Mouse (Mus musculus): Measurements from ENCODE around the gene Crcp.

Crcp gene

DNA sequence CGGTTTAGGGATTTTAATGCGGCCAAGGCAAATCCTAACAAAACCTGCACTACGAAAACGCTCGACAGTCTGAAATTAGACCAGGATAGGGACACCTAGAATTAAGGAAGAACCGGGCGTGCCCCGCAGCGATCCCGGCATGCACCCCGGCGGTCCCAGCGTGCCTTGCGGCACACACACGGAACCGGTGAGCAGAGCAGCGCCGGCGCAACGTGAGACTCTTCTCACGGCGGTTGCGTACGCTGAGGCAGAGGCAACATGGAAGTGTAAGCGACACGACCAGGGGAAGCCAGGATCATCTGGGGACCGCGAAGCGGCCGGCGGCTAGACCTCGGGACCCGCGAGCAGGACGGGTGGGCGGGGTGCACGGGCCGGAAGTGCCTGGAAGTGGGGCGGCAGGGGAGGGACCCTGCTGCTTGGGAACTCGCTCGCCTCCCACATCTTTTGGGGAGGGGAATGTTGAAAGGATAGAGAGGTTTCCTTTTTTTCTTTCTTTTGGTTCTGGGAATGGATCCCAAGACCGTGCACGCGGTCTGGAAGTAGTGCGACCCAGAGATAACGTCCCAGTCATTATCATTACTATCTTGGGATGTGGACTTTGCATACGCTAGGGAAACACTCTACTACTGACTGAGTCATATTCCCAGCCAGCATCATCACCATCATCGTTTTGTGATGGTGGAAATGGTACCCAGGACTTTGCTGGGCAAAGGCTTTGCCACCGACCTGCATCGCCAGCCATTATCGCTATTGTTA lies at the start of gene Crcp, which contains the start of gene Asl:
Gene Crcp (plus strand): TSS at position 149 of the 756 bp plus-strand sequence.
Gene Asl (minus strand): TSS at position 106 of the 756 bp plus-strand sequence.
- DNase-seq (ENCODE audit: low spot score in 2 of 2) = peak; percentile 78 to 82

DNA sequence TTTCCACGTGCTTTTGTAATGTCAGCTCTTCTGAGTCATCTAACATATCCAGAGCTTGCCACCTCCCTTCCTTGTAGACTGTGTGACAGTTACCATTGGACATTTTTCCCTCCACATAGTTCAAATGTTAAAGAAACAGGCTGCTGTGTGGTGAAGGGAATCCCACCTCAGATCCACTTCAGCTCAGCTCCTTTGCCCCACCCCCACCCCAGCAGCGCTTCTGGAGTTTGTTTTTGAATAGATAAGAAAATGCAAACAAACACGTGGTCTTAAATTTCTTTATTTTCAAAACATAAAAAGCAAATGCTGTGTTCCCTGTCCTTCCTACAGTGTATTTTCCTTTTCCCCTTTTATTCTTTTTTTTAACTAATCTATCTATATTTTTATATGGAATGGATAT lies 48.9 kb upstream of the Crcp start:
- DNase-seq (ENCODE audit: low spot score in 2 of 2) = no peak

DNA sequence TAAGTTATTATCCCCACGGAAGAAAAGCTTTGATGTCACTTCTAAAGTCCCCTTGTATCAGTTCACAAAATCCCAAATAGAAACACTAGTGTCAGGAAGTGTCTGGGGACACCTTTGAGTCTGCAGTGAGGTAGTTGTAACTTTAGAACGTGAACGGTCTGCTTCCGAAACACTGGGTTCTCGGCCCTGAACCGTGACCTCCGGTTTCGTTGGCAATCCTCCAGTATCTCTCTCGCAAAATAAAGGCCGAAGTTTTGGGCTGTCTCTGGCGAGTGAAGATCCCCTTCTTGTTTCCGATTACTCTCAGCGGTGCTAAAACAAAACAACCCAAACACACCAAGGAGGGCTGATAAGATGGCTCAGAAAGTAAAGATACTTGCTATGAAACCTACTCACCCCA lies 39.7 kb upstream of the Crcp start:
- no peak for DNase-seq (ENCODE audit: low spot score in 2 of 2)

DNA sequence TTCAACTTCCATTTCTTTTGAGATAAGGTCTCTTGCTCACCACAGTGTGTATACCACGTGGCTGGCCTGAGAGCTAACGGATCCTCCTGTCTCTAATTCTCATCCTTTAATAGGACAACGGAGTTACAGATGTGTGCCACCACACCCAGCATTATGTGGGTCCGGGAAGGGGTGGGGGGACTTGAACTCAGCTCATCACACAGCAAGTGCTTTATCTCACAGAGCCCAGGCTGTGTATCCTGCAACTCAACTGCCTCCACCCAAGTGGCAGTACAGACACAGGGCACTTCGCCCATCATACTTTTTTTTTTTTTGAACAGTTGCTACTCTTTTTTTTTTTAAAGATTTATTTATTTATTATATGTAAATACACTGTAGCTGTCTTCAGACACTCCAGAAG lies 37.2 kb upstream of the Crcp start:
- DNase-seq (ENCODE audit: low spot score in 2 of 2) = no peak

DNA sequence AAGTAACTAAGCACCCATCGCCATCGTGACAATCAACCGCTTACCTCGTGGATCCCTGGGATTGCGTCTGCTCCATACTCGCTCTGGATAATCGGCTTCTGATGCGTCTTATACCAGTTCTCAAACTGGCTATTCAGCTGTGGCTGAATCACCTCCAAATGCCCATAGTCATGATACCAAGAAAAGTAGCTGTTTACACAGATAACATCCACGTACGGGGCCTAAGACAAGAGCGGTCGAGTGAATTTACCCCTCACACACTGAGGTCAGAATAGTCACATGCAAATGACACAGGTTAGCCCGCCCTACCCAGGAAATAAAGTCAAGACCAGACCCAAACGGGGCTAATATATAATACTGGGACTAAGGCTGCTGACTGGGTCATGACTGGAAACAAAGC lies 35.7 kb upstream of the Crcp start:
- DNase-seq (ENCODE audit: low spot score in 2 of 2) = no peak

DNA sequence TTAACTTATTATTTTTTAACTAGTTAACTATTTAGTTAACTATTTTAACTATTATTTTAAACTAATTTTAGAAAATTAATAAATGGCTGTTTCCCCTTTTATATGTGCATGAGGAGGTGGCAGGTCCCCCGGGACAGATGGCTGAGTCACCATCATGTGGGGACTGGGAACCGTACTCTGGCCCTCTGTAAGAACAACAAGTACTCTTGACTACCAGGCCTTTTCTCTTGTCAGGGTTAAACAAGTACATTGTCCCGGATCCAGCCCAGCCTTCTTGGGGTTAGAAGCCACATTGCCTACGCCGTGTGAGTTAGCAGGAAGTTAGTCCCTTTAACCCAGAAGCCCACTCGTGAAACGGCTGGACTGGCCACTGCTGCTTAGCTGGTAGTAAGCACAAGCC lies 34.1 kb upstream of the Crcp start:
- no peak for DNase-seq (ENCODE audit: low spot score in 2 of 2)

DNA sequence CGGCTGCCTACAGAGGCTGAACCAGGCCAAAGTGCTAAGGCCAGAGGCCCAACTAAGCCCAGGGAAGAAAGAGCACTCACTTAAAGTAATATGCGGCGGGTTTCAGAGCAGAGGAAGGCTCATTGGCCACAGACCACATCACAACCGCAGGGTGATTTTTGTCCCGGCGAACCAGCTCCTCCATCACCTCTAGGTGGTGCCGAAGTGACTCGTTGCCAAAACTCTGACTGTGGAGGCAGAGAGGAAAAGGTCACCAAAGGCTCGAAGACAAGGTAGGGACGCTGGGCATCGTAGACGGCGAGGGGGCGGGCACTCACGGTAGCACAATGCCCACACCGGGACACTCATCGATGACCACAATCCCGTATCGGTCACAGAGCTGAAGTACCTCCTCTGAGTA lies 31.4 kb upstream of the Crcp start:
- no peak for DNase-seq (ENCODE audit: low spot score in 2 of 2)

DNA sequence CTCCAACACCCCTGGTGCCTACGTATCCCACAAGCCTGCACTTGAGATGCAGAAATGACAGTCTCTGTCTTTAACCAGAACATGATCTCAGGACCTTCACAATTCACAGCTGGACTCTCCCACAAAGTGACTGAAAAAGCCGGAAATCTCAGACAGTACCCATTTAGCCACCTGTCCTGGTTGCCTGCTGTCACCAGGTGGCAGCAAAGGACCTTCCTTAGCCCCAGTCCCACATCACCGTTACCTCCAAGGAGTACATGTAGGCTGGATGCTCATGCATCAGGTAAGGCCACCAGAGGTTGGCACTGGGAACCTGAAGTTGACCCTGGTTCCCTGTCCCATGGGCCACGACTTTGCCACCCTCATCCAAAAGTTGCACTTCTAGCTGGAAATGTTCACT lies 30.0 kb upstream of the Crcp start:
- DNase-seq (ENCODE audit: low spot score in 2 of 2) = peak; percentile 28 to 30

DNA sequence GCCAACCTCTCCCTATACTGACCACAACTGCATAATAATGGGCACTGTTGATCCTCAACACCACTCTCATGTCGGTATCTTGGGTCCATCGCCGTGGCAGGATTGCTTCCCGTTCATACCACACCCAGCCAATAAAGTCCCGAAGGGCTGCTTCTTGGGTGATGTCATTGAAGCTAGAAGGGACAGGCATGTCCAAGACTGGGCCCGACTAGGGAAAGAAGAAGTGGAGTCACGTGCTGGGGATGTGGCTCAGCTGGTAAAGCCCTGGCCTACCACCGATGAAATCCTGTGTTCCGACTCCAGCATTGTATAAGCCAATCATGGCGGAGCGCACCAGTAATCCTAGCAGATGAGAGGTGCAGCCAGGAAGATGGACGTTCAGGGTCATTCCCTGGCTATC lies 28.4 kb upstream of the Crcp start:
- DNase-seq (ENCODE audit: low spot score in 2 of 2) = no peak

DNA sequence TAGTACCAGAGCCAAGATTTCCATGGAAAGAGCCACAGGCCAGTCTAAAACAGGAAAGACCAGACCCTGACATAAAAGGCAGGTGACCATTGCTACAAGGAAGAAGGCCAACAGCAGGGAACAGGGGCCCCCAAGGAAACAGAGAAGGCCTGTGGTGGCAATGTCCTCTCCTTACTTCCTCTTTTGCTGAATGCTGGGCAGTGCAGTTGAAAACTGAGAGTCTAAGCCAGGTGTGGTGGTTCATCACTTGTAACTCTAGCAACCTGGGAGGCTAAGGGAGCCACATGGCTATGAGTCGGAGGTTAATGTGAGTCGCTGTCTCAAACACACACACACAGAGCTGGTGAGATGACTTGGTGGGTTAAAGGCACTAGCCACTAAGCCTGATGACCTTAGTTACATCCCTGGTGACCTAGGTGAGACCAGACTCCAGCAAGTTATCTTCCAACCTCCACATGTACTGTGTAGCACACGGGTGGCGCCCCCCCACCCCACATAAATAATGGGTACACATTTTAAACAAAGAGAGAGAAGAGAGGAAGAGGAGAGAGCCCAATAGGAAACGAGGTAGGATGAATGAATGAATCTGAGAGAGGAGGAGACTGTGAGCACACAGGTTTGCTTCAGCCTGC lies 27.6 kb upstream of the Crcp start:
- DNase-seq (ENCODE audit: low spot score in 2 of 2) = no peak

DNA sequence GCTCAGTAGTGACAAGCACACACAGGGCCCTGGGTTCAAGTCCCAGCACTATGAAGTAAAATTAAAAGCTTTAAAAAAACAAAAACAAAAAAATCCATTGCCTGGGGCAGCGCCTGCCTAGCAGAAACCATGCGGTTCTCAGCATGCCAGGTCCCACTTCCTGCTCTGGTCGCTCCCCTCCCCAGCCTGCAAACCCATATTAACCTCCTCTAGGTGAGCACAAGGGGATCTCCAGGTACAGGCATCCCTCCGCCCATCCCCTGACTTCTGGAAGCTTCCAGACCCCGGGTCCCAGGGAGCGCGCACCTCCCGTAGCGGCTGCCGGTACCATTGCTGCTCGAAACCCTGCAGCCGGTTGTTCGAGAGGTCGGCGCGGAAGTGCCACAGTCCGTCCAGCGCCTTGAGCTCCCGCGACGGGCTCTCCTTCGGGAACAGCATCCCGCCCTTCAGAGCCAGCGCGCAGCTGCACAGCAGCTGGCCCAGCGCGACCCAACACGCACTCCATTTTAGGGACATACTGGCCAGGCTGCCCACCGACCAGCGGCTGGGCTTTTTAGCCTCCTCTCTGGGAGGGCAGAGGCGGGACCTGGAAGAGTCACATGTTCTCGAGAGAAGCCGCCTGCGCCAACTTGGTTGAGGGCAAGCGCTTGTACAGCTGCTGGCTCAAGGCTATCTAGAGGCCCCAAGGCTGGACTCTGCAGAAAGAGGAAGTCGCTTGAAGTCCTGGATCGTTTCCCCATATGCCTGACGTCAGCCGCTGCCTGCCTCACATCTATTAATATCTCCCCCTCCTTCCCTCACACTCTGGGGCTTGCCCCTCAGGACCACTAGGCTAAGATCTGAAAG lies 26.6 kb upstream of the Crcp start, which contains the start of gene Gusb:
Gene Gusb (minus strand): TSS at position 749 of the 846 bp plus-strand sequence.
- peak; percentile 31 to 59 for DNase-seq (ENCODE audit: low spot score in 2 of 2)

DNA sequence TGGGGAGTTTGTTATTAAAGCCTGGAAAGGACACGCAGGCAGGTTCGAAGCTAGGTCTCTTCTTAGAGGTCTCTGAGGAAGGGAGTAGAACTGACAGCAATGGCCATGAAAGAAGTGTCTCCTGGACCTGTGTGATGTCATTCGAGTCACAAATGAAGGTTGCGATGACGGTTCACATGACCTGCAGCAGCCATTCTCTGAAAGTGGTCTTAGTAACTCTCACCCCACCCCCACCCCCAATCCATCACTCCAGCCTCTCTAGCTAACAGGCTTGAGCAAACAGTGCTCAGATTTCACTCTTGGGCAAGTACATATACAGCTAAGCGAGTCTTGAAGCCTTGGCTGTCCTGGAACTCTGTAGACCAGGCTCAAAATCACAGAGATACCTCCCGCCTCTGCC lies 25.9 kb upstream of the Crcp start:
- no peak for DNase-seq (ENCODE audit: low spot score in 2 of 2)

DNA sequence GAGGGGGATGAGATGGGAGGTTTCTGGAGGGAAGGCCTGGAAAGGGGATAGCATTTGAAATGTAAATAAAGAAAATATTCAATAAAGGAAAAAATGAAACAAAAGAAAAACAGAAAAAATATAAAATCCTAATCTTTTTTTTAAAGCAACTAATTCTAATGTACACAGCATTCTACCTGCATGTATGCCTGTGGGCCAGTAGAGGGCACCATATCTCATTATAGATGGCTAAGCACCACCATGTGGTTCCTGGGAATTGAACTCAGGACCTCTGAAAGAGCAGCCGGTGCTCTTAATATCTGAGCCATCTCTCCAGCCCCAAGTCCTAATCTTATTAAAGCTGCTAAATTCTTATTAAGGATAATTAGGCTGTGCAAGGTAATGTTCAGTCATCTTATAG lies 21.7 kb upstream of the Crcp start:
- no peak for DNase-seq (ENCODE audit: low spot score in 2 of 2)

DNA sequence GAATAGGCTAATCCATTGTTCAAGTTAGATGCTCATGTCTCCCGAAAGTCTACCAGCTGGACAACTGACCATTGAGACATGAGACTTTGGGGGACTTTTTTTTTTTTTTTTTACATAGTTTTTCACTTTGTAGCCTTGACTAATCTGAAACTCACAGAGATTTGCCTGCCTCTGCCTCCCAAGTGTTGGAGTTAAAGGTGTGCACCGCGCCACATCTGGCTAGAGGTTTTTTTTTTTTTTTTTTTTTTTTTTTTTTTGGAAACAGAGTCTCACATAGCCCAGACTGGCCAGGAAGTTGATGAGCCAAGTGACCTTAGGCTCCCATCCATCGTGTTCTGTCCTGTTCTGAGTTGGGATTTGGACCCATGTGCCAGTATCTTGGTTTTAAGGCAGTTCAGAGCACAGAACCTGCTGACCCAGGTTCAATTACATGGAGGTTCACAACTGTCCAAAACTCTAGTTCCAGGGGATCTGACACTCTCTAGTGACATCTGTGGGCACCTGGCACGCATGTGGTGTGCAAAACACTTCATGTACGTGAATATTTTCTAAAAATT lies 21.0 kb upstream of the Crcp start:
- no peak for DNase-seq (ENCODE audit: low spot score in 2 of 2)

DNA sequence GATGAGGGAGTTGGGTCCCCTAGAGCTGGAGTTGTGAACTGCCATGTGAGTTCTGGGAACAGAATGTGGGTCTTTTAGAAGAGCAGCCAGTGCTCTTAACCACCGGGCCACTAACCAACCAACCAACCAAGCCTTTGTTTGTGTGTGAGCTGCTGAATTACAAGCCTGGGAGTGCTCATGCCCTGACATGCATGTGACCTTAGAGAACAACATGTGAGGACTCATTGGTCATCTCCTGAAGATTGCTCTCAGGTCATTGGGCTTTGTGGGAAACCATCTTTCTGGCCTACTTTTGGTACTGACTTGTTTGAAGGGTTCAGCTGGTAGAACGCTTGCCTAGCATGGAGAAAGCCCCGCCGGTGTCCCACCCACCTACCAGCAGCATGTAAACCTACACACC lies 19.3 kb upstream of the Crcp start:
- DNase-seq (ENCODE audit: low spot score in 2 of 2) = no peak

DNA sequence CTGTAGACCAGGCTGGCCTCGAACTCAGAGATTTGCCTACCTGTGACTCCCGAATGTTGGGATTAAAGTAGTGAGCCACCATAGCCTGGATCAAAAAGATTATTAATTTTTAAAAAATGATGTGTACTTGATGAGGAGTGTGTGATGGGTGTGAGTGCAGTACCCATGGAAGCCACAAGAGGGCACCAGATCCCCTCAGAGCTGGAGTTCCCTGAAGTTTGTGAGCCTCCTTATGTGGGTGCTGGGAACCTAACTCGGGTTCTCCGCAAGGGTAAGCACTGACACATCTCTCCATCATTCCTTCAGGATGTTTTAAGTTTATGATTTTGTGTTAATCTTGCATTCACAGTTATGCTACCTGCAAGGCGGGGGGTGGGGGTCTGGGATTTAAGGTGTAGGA lies 18.1 kb upstream of the Crcp start:
- no peak for DNase-seq (ENCODE audit: low spot score in 2 of 2)

DNA sequence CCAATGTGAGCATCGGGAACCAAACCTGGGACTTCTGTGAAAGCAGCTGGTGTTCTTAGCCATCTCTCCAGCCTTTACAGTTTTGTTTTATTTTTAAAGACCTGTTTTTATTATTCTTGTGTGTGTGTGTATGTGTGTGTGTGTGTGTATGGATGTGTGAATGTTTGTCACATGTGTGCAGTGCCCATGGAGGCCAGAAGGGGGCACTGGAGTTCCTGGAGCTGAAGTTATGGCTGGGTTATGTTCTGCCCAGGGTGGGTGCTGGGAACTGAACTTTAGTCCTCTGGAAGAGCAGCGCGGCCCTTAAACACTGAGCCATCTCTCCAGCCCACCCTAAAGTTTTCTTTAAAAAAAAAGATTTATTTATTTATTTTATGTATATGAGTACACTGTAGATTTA lies 14.0 kb upstream of the Crcp start:
- no peak for DNase-seq (ENCODE audit: low spot score in 2 of 2)

DNA sequence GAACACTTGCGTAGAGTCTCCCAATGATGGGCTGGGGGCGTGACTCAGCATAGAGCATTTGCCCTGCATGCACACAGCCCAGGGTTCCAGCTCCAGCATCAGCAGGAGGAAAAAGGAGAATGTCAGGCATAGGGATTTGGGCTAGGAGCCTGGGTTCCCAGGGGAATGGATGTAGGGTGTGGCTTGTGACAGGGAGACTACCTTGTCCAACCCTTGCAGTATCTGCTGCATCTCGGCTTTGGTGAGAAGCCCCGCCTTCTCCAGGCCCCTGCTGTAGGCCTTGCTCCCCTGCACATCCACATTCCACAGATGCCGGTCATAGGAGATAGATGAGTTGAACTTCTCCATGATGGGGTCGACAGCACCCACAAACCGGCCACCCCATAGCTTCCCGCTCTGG lies 9.6 kb upstream of the Crcp start:
- DNase-seq (ENCODE audit: low spot score in 2 of 2) = no peak

DNA sequence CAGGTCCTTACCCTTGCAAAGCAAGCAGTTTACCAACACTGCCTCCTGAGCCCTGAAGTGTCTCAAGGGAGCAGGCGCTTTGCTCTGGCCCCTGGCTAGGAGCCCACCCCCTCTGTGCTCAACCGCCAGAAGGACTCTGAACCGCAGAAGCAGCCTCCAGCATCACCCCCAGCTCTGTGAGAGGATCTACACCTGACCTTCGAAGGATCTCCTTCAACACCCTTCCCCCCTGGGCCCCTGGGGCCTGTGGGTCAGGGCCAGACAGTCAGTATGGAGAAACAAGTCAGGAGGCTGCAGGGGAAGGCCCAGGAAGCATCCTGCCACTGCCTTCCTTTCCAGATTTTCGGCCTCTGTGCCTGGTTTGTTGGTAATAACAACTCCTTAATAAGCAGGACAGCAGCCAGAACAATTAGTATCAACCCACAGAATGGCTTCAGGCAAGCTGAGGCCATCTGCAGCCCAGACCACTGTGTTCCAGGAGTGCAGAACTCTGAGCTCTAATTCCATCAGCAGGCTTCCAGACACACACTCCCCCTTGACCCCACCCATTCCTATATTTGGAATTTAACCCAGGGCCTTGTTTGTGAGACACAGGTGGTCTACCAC lies 7.6 kb upstream of the Crcp start:
- DNase-seq (ENCODE audit: low spot score in 2 of 2) = no peak

DNA sequence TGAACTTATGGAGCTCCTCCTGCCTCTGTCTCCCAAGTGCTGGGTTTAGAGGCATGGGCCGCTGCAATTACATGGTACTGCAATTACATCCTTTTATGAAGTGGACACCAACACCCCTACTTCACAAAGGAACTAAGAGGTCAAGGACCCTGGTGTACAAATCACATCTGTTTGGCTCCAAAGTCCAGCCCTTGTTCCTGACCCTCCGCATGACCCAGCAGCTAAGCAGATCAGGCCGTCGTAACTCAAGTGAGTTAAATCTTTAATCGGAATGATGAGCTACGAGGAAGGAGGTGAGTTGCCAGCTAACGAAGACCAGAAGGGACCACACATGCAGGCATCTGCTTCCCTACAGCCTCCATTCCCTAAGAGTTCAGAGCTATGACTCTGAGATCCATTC lies 6.7 kb upstream of the Crcp start:
- DNase-seq (ENCODE audit: low spot score in 2 of 2) = no peak

DNA sequence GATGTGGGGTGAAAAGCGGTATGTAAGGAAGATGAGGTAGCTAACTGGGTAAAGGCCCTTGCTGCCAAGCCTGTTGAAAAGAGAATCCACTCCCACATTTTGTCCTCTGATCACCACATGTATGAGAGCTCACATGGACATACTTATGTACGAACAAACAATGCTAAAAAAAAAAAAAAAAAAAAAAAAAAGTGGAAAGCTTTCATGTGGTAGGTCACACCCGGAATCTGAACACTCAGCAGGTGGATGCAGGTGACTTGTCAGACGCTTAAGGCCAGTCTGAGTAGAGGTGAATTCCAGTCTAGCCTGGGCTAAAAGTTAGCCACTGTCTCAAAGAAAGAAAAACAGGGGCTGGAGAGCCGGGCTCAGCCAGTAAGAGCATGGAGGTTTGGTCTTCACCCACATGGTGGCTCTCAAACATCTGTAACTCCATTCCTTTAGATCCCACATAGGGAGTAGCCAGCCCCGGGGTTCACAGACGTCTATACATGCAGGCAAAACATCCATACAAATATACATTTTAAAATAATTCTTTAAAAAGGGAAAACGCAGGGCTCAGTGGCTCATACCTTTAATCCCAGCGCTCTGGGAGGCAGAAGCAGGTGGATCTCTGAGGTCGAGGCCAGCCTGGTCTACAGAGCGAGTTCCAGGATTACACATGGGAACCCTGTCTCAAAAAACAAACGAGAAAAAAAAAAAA lies 5.9 kb upstream of the Crcp start:
- DNase-seq (ENCODE audit: low spot score in 2 of 2) = no peak
